In genomic region chr8:124662446-124663111, GRCm38 (mm10) we compare ENCODE assay signal across 8 mouse cellular contexts. TPM values are rescaled to one million over a fixed set of nuclear protein-coding genes. Genes with fewer than 3 reads are reported as not detected.
DNase-seq lines count a peak whose midpoint lies in the region; ATAC-seq and TF ChIP-seq lines count a peak whose summit lies in the region.

No protein-coding gene starts in this region.

- intact Hi-C loops in gastrocnemius, postnatal 36 days (cut with DNase I) = no loop called here

- under 1% methylated on average over 49 of the region's 49 CpGs for WGBS in spleen, adult 2 months
- under 1% methylated on average over 49 of the region's 49 CpGs for WGBS in heart, embryonic 11.5 days (ENCODE audit: insufficient replicate concordance)
- 1% methylated on average over 49 of the region's 49 CpGs for WGBS in liver, adult 2 months

- TF ChIP-seq POLR2A in spleen, adult 2 months (IDR thresholded peaks at IDR 0.05; ENCODE audit: low read depth, low read length) = no peak
- TF ChIP-seq POLR2A in liver, adult 2 months (IDR thresholded peaks at IDR 0.05; ENCODE audit: extremely low read depth, insufficient read depth, low read length) = no peak

- peak; percentile 11 for ATAC-seq in heart, embryonic 11.5 days (replicated peaks; ENCODE audit: insufficient number of reproducible peaks, low FRiP score, low TSS enrichment)

- H3K4me3 ChIP-seq in spleen, adult 2 months (ENCODE audit: extremely low read depth, insufficient read depth, insufficient read length) = peak overlapping the region; percentile 79
- peak overlapping the region; percentile 94 for H3K4me3 ChIP-seq in heart, embryonic 11.5 days (ENCODE audit: low read depth, low read length)
- H3K4me3 ChIP-seq in liver, adult 2 months (ENCODE audit: insufficient read depth, low read depth, low read length) = peak overlapping the region; percentile 91

- H3K9ac ChIP-seq in heart, embryonic 11.5 days (ENCODE audit: low read depth, low read length) = peak overlapping the region; percentile 97
- peak overlapping the region; percentile 94 for H3K9ac ChIP-seq in liver, adult 2 months (ENCODE audit: low read depth, low read length)

- H3K4me2 ChIP-seq in heart, embryonic 11.5 days = peak overlapping the region; percentile 65

- DNase-seq in adrenal gland, adult 2 months = peak; percentile 39
- DNase-seq in adrenal gland, postnatal 36 days = no peak
- peak in 1 of 2 experiments; percentile 6 for DNase-seq in spleen, adult 2 months (ENCODE audit: low read depth in 1 of 2, low spot score in 2 of 2)
- DNase-seq in spleen, postnatal 4 days (ENCODE audit: low spot score in 2 of 2) = no peak
- no peak for DNase-seq in liver, adult 2 months (ENCODE audit: extremely low read depth, low read depth, low spot score)
- peak; percentile 22 for DNase-seq in retina, postnatal 1 day
- DNase-seq in gastrocnemius, postnatal 36 days = no peak

- H3K4me1 ChIP-seq in spleen, adult 2 months (ENCODE audit: control insufficient read depth, insufficient read depth, insufficient read length) = no peaks in the 10 kb centered on the region; the same call in 1 of the 2 replicates
- peaks cover 41% of the 10 kb centered on the region for H3K4me1 ChIP-seq in heart, embryonic 11.5 days (ENCODE audit: control insufficient read depth, insufficient read depth, low read length)
- H3K4me1 ChIP-seq in liver, adult 2 months (ENCODE audit: control insufficient read depth, insufficient read depth, low read length) = peaks cover 26% of the 10 kb centered on the region

- H3K27me3 ChIP-seq in spleen, adult 2 months (ENCODE audit: control insufficient read depth, insufficient read depth, low read length) = no peaks in the 10 kb centered on the region; the same call in 1 of the 2 replicates
- H3K27me3 ChIP-seq in heart, embryonic 11.5 days (ENCODE audit: control insufficient read depth, insufficient read depth, low read length) = no peaks in the 10 kb centered on the region
- H3K27me3 ChIP-seq in liver, adult 2 months (ENCODE audit: control insufficient read depth, insufficient read depth, low read length) = no peaks in the 10 kb centered on the region

- H3K79me2 ChIP-seq in liver, adult 2 months (ENCODE audit: control insufficient read depth, insufficient read depth, low read length) = peaks cover 31% of the 10 kb centered on the region; the same call in 1 of the 2 replicates

- peak overlapping the region; percentile 36 for H3K27ac ChIP-seq in spleen, adult 2 months (ENCODE audit: insufficient read depth, low read length)
- H3K27ac ChIP-seq in heart, embryonic 11.5 days (ENCODE audit: low read depth, low read length) = peak overlapping the region; percentile 92
- H3K27ac ChIP-seq in liver, adult 2 months (replicated peaks; ENCODE audit: insufficient read depth, low read depth, low read length) = peak overlapping the region; percentile 52

- no peak for TF ChIP-seq CTCF in spleen, adult 2 months (IDR thresholded peaks at IDR 0.05; ENCODE audit: extremely low read depth, insufficient read depth, insufficient read length, insufficient replicate concordance)
- no peak for TF ChIP-seq CTCF in liver, adult 2 months (IDR thresholded peaks at IDR 0.05; ENCODE audit: low read depth, low read length)

- H3K9me3 ChIP-seq in heart, embryonic 11.5 days (replicated peaks; ENCODE audit: control insufficient read depth, low read length) = no peaks in the 10 kb centered on the region

- H3K36me3 ChIP-seq in spleen, adult 2 months (ENCODE audit: control insufficient read depth, insufficient read depth, low read length) = no peaks in the 10 kb centered on the region
- no peaks in the 10 kb centered on the region for H3K36me3 ChIP-seq in heart, embryonic 11.5 days (ENCODE audit: control insufficient read depth, insufficient read depth, low read length)
- H3K36me3 ChIP-seq in liver, adult 2 months (ENCODE audit: control insufficient read depth, insufficient read depth, low read length) = no peaks in the 10 kb centered on the region

RNA-seq across cellular contexts. Expression of gene 2310022B05Rik, which starts 0.6 kb away (rescaled TPM):
- total RNA-seq in adrenal gland, adult 2 months (2021) = 10 to 100 TPM; 34.1 to 56.7 TPM
- 37.6 and 49.4 TPM in 2 replicates for polyA plus RNA-seq in adrenal gland, adult 2 months (2012; rRNA removed)
- total RNA-seq in adrenal gland, postnatal 36 days (2021) = 10 to 100 TPM; 38.9 to 47.8 TPM
- 31.6 and 40.7 TPM in 2 replicates for polyA plus RNA-seq in spleen, adult 2 months (2012; rRNA removed)
- polyA plus RNA-seq in heart, embryonic 11.5 days (2014; fragmentation: Nextera tagmentation; extraction: Ambion mirVana) = 38.4 and 42.9 TPM in 2 replicates
- total RNA-seq in liver, adult 2 months (2014; rRNA removed) = 3.0 and 4.2 TPM in 2 replicates
- 11.8 and 12.0 TPM in 2 replicates for polyA plus RNA-seq in liver, adult 2 months (2012; rRNA removed)
- total RNA-seq in gastrocnemius, postnatal 36 days (2021) = 10 to 100 TPM in 1 of 2 experiments, 1 to 10 TPM in 1; 9.9 to 12.1 TPM

RNA-seq across cellular contexts. Expression of gene Ttc13, which starts 59.2 kb away (rescaled TPM):
- 10 to 100 TPM; 36.4 to 43.3 TPM for total RNA-seq in adrenal gland, adult 2 months (2021)
- 14.6 and 16.6 TPM in 2 replicates for polyA plus RNA-seq in adrenal gland, adult 2 months (2012; rRNA removed)
- 10 to 100 TPM; 39.8 to 41.5 TPM for total RNA-seq in adrenal gland, postnatal 36 days (2021)
- polyA plus RNA-seq in spleen, adult 2 months (2012; rRNA removed) = 18.5 and 21.1 TPM in 2 replicates
- 39.1 and 41.4 TPM in 2 replicates for polyA plus RNA-seq in heart, embryonic 11.5 days (2014; fragmentation: Nextera tagmentation; extraction: Ambion mirVana)
- 24.8 and 26.3 TPM in 2 replicates for total RNA-seq in liver, adult 2 months (2014; rRNA removed)
- polyA plus RNA-seq in liver, adult 2 months (2012; rRNA removed) = 11.8 and 12.3 TPM in 2 replicates
- 10 to 100 TPM; 15.6 to 18.5 TPM for total RNA-seq in gastrocnemius, postnatal 36 days (2021)

RNA-seq across cellular contexts. Expression of gene Arv1, which starts 59.4 kb away (rescaled TPM):
- total RNA-seq in adrenal gland, adult 2 months (2021) = 10 to 100 TPM in 1 of 2 experiments, 1 to 10 TPM in 1; 9.2 to 10.7 TPM
- polyA plus RNA-seq in adrenal gland, adult 2 months (2012; rRNA removed) = 12.8 and 13.9 TPM in 2 replicates
- 1 to 10 TPM; 8.7 to 9.8 TPM for total RNA-seq in adrenal gland, postnatal 36 days (2021)
- polyA plus RNA-seq in spleen, adult 2 months (2012; rRNA removed) = 18.0 and 19.4 TPM in 2 replicates
- polyA plus RNA-seq in heart, embryonic 11.5 days (2014; fragmentation: Nextera tagmentation; extraction: Ambion mirVana) = 14.7 and 20.3 TPM in 2 replicates
- total RNA-seq in liver, adult 2 months (2014; rRNA removed) = 1.7 and 2.6 TPM in 2 replicates
- polyA plus RNA-seq in liver, adult 2 months (2012; rRNA removed) = 4.2 and 6.8 TPM in 2 replicates
- total RNA-seq in gastrocnemius, postnatal 36 days (2021) = 1 to 10 TPM; 2.2 to 2.9 TPM

Comparison
In these comparisons a context has a peak if more than half of its experiments do, and no peak if none do; other contexts are left out.
1. DNase-seq: peak in adrenal gland, adult 2 months (single experiment) and retina, postnatal 1 day (single experiment); none in adrenal gland, postnatal 36 days (0 of 2), spleen, postnatal 4 days (0 of 2), liver, adult 2 months (single experiment) and gastrocnemius, postnatal 36 days (0 of 2).
2. H3K27ac ChIP-seq: peak in every context shown above with its lines; median percentile 92 in heart, embryonic 11.5 days; 52 in liver, adult 2 months; 36 in spleen, adult 2 months.
3. Peak in every context shown above with its lines, with median percentiles within 50 percentile points of each other: H3K4me3 ChIP-seq.